Mouse (Mus musculus) kidney, embryonic 14.5 days (tissue): Measurements from ENCODE around the gene Cfap70. TPM values are rescaled to one million over a fixed set of nuclear protein-coding genes. Genes with fewer than 3 reads are reported as not detected.
A peak's percentile ranks its signal among the peaks of the same experiment; 100 is the strongest.

Experiments
- ATAC-seq: fragments of 200-750 bp; cut with Nextera tagmentation; 2 replicates; pipeline ENCODE4 v1.8.0; 2017; ENCODE audit warnings: moderate number of reproducible peaks, mild to moderate bottlenecking, moderate TSS enrichment, moderate library complexity; ENCODE audit not compliant: low FRiP score, low TSS enrichment
- H3K27ac ChIP-seq: fragments of 300-500 bp; sonication (generic); 2 replicates; pipeline ENCODE4 v1.5.1; 2014; ENCODE audit warnings: low read depth, mild to moderate bottlenecking, low read length, moderate library complexity, mixed read lengths
- H3K27me3 ChIP-seq: fragments of 300-500 bp; sonication (generic); 2 replicates; pipeline ENCODE4 v1.6.1; 2014; ENCODE audit warnings: mild to moderate bottlenecking, low read length; ENCODE audit not compliant: control insufficient read depth, insufficient read depth
- H3K36me3 ChIP-seq: fragments of 300-500 bp; sonication (generic); 2 replicates; pipeline ENCODE4 v1.6.1; 2014; ENCODE audit warnings: low read length, mixed read lengths; ENCODE audit not compliant: control insufficient read depth, insufficient read depth
- H3K4me1 ChIP-seq: fragments of 300-500 bp; sonication (generic); 2 replicates; pipeline ENCODE4 v1.6.1; 2014; ENCODE audit warnings: low read length, mixed read lengths; ENCODE audit not compliant: control insufficient read depth, insufficient read depth
- H3K4me2 ChIP-seq: fragments of 300-500 bp; sonication (generic); replicated peaks from 2 replicates; pipeline ENCODE4 v1.6.1; 2014; ENCODE audit warnings: low read depth, mild to moderate bottlenecking, low read length
- H3K4me3 ChIP-seq: fragments of 300-500 bp; sonication (generic); 2 replicates; pipeline ENCODE4 v1.5.1; 2014; ENCODE audit warnings: mild to moderate bottlenecking, low read length
- H3K9ac ChIP-seq: fragments of 300-500 bp; sonication (generic); 2 replicates; pipeline ENCODE4 v1.6.1; 2014; ENCODE audit warnings: low read depth, mild to moderate bottlenecking, low read length, moderate library complexity
- H3K9me3 ChIP-seq: fragments of 300-500 bp; sonication (generic); 2 replicates; pipeline ENCODE4 v1.6.1; 2016; ENCODE audit warnings: low read length; ENCODE audit not compliant: control insufficient read depth
- WGBS: fragments of 180-500 bp; shearing (Covaris S2); extraction: QIAGEN DNeasy Blood & Tissue Kit; methylation state at CpG from one replicate; pipeline ENCODE4 v1.1.7; 2014; 5-methylcytosine and 5-hydroxymethylcytosine counted together
- polyA plus RNA-seq: library from polyadenylated mRNA; unstranded; fragments of >200 nt; fragmentation: Nextera tagmentation; extraction: Ambion mirVana; gene quantifications from 2 replicates; pipeline ENCODE4 v1.2.1, GENCODE M21; 2014

The Cfap70 gene
- polyA plus RNA-seq, 1 experiment from 2014 or later: 0.72 TPM

GRCm38 (mm10) chr14:20393205-20393913, 58.7 kb downstream of the Cfap70 start, which contains the start of gene Mrps16:
TSS of gene Mrps16 (minus strand) at chr14:20393634.
- H3K4me2 ChIP-seq: peak within 1 kb of the TSS; percentile 63
- peak within 1 kb of the TSS; percentile 76 for H3K27ac ChIP-seq
- no peaks in the 10 kb centered on the region for H3K9me3 ChIP-seq
- peaks cover 16% of the 10 kb centered on the region for H3K36me3 ChIP-seq
- H3K4me1 ChIP-seq: no peaks in the 10 kb centered on the region
- no peaks in the 10 kb centered on the region for H3K27me3 ChIP-seq
- WGBS: under 1% methylated on average over 64 of the region's 68 CpGs
- H3K4me3 ChIP-seq: peak within 1 kb of the TSS; percentile 52
- ATAC-seq: peak; percentile 96
- H3K9ac ChIP-seq: peak within 1 kb of the TSS; percentile 75

GRCm38 (mm10) chr14:20392326-20392725, 59.7 kb downstream of the Cfap70 start:
- 88% methylated on average over 3 of the region's 4 CpGs for WGBS
- Histone ChIP-seq H3K4me3 (no peak overlapping the region), H3K9me3 (no peaks in the 10 kb centered on the region), H3K4me1 (peaks cover 7% of the 10 kb centered on the region), H3K9ac (no peak overlapping the region), H3K36me3 (peaks cover 16% of the 10 kb centered on the region), H3K27me3 (no peaks in the 10 kb centered on the region), H3K27ac (no peak overlapping the region), H3K4me2 (no peak overlapping the region; the same call in 1 of the 2 replicates)
- ATAC-seq: no peak

GRCm38 (mm10) chr14:20389446-20390079, 62.5 kb downstream of the Cfap70 start:
- no peaks in the 10 kb centered on the region for H3K27me3 ChIP-seq
- no peak overlapping the region for H3K27ac ChIP-seq
- peak overlapping the region; percentile 53 for H3K4me3 ChIP-seq
- H3K9me3 ChIP-seq: no peaks in the 10 kb centered on the region
- ATAC-seq: no peak
- peaks cover 21% of the 10 kb centered on the region for H3K4me1 ChIP-seq
- WGBS: 88% methylated on average over 8 of the region's 8 CpGs
- H3K36me3 ChIP-seq: peaks cover 31% of the 10 kb centered on the region
- H3K9ac ChIP-seq: 0 out of 2 replicates have a peak overlapping the region, but pooled peaks have one; percentile 52
- H3K4me2 ChIP-seq: peak overlapping the region; percentile 51

- Histone ChIP-seq H3K4me3 (peak within 1 kb of the TSS; percentile 53), H3K9ac (peak within 1 kb of the TSS; percentile 62), H3K36me3 (peaks cover 41% of the 10 kb centered on the region), H3K27ac (peak within 1 kb of the TSS; percentile 49; the same call in 1 of the 2 replicates), H3K4me2 (peak within 1 kb of the TSS; percentile 51), H3K4me1 (peaks cover 21% of the 10 kb centered on the region), H3K27me3 (no peaks in the 10 kb centered on the region), H3K9me3 (no peaks in the 10 kb centered on the region)
- WGBS: under 1% methylated on average over 59 of the region's 59 CpGs
- ATAC-seq: peak; percentile 80
Observed at GRCm38 (mm10) chr14:20388441-20389129, 63.4 kb downstream of the Cfap70 start, which contains the start of gene Dnajc9. TSS of gene Dnajc9 (minus strand) at chr14:20388910.

- Histone ChIP-seq H3K9ac (no peak overlapping the region), H3K4me2 (no peak overlapping the region), H3K4me3 (no peak overlapping the region), H3K9me3 (no peaks in the 10 kb centered on the region), H3K27me3 (no peaks in the 10 kb centered on the region), H3K27ac (no peak overlapping the region), H3K36me3 (peaks cover 45% of the 10 kb centered on the region), H3K4me1 (no peaks in the 10 kb centered on the region)
- ATAC-seq: no peak
- 88% methylated on average over 9 of the region's 9 CpGs for WGBS
Observed at GRCm38 (mm10) chr14:20379753-20380430, 72.1 kb downstream of the Cfap70 start.

- Histone ChIP-seq H3K27me3 (no peaks in the 10 kb centered on the region), H3K9me3 (no peaks in the 10 kb centered on the region), H3K9ac (no peak overlapping the region), H3K27ac (no peak overlapping the region), H3K4me2 (no peak overlapping the region), H3K36me3 (peaks cover 39% of the 10 kb centered on the region), H3K4me3 (no peak overlapping the region), H3K4me1 (no peaks in the 10 kb centered on the region)
- WGBS: 80% methylated on average over 5 of the region's 5 CpGs
- no peak for ATAC-seq
Observed at GRCm38 (mm10) chr14:20379087-20379640, 72.9 kb downstream of the Cfap70 start.

- H3K4me2 ChIP-seq: no peak overlapping the region
- peaks cover 35% of the 10 kb centered on the region for H3K36me3 ChIP-seq
- no peak; the same call in 1 of the 2 replicates for ATAC-seq
- 36% methylated on average over 13 of the region's 13 CpGs for WGBS
- no peaks in the 10 kb centered on the region for H3K9me3 ChIP-seq
- no peaks in the 10 kb centered on the region for H3K4me1 ChIP-seq
- H3K27ac ChIP-seq: no peak overlapping the region
- no peak overlapping the region for H3K9ac ChIP-seq
- H3K4me3 ChIP-seq: no peak overlapping the region
- no peaks in the 10 kb centered on the region for H3K27me3 ChIP-seq
Observed at GRCm38 (mm10) chr14:20378313-20379061, 73.5 kb downstream of the Cfap70 start.

- no peak overlapping the region for H3K9ac ChIP-seq
- 78% methylated on average over 4 of the region's 4 CpGs for WGBS
- no peaks in the 10 kb centered on the region for H3K9me3 ChIP-seq
- H3K27ac ChIP-seq: no peak overlapping the region
- no peaks in the 10 kb centered on the region for H3K4me1 ChIP-seq
- H3K27me3 ChIP-seq: no peaks in the 10 kb centered on the region
- no peak overlapping the region for H3K4me3 ChIP-seq
- no peak for ATAC-seq
- H3K4me2 ChIP-seq: no peak overlapping the region
- H3K36me3 ChIP-seq: peaks cover 26% of the 10 kb centered on the region
Observed at GRCm38 (mm10) chr14:20377112-20377521, 74.9 kb downstream of the Cfap70 start.
